Mouse (Mus musculus) lung, postnatal 4 days (tissue): ENCODE results near the gene Fads3.

Source experiments
- DNase-seq, 2 experiments: peaks; one replicate each; pipeline ENCODE4 v3.0.0; 2021

The Fads3 gene

DNA sequence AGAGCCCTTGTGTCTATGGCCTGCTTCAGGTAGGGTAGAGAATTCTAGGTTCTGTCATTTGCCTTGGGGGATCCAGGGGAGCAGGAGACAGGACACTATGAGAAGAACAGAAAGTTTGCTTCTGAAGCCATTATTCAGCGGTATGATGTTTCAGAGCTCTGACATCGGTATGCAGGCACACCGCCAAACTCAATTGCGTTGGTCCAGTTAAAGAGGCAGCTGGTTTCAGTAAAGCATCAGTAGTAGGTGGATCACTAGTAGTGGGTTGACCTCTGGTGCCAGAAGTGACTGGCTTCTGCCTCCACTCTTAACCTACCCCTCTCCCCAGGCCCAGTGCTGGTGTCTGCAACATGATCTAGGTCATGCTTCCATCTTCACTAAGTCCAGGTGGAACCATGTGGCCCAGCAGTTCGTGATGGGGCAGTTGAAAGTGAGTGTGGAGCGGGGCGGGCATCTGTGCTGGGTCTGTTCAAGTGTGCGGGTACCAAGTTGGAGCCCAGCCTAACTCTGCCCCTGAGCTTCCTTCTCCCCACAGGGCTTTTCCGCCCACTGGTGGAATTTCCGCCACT lies 12.4 kb downstream of the Fads3 start:
- peak; percentile 23 to 70 for DNase-seq

DNA sequence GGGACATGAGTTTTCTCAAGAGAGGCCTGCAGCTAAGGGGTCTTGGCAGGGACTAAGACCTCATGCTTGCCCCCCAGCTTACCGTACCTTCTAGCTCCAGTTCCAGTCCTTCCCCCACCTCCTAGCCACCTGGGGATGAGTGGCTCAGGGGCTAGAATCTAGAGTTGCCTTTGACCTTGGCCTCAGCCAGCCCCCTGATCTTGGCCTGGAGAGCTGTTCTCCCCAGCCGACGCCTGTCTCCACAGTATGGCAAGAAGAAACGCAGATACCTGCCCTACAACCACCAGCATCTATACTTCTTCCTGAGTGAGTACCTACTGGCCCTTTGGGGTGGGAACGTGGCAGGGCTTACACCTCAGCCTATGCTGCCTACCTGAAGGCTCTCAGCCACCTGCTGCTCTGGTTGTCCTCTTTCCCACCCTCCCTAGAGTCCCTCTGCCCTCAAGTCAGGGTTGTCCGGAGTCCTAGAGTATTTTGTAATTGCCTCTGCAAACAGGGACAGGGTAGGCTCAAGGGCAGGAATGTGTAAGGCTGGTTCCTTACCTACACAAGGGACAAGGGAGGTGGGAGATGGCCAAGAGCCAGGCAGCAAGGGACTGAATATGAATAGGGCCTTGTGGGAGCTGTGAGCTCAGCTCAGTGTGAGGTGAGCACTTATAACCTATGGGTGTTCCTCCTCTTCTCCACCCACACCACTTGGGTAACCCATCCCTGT lies 13.1 kb downstream of the Fads3 start:
- DNase-seq = peak; percentile 13 to 53

DNA sequence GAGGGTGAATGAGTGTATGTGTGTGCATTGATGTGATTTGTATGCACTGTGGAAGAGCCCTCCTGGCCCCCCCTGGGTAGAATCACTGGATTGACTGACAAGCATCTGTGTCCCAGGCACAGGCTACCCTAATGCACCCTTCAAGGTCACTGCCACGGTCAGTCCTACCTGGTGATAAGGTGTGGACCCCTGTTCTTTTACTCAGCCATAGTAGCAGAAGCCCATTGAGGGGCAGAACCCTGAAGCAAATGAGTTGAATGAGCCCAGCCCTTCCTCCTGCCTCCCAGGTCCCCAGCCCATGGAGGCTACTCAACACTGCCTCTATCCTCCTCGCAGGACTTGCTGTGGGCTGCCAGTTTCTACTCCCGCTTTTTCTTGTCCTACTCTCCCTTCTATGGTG lies 13.9 kb downstream of the Fads3 start:
- no peak for DNase-seq

DNA sequence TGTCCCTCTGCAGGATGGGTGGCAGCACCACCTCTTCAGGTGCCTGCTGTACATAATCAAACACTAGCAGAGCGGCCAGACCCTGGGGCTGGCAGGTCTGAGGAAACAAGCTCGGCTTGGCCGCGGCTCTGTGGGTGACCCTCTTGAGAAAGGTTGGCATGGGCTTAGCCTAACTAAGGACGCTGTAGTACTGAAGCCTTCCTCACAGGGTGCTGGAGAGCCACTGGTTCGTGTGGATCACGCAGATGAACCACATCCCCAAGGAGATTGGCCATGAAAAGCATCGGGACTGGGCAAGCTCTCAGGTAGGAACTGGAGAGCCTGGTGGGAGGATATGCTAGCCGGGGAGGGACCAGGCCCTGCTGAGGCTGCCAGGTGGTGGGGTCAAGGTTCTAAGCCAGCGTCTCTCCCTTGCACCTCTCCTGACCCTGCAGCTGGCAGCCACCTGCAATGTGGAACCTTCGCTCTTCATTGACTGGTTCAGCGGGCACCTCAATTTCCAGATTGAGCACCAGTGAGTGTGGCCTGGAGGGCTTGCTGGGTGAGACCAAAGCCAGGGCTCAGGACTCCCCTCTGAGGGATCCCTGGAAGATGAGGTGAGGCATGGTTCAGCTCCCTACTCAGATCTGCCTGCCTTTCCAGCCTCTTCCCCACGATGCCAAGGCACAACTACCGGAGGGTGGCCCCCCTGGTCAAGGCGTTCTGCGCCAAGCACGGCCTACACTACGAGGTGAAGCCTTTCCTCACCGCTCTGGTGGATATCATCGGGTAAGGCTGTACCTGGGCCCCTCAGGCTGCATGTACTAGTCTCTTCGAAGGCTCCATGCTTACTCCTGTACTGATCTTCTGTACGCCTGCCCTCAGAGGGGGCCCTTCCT lies 14.7 kb downstream of the Fads3 start:
- DNase-seq = peak; percentile 27 to 40

DNA sequence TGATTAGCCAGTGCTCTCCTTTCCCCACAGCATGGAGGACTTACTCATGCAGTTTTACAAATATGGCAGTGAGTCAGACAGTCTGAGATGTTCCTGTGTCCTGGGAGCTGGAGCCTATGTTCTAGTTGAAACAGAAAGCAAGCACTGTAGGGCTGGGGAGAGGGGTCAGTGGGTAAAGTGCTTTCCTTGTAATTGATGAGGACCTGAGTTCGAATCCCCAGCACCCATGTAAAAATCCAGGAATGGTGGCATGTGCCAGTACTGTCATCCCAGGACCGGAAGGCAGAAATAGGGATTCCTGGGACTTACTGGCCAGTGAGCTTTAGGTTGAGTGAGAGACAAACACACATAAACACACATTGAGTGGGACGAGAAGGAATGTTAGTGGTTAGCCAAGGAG lies 15.3 kb downstream of the Fads3 start:
- no peak for DNase-seq

DNA sequence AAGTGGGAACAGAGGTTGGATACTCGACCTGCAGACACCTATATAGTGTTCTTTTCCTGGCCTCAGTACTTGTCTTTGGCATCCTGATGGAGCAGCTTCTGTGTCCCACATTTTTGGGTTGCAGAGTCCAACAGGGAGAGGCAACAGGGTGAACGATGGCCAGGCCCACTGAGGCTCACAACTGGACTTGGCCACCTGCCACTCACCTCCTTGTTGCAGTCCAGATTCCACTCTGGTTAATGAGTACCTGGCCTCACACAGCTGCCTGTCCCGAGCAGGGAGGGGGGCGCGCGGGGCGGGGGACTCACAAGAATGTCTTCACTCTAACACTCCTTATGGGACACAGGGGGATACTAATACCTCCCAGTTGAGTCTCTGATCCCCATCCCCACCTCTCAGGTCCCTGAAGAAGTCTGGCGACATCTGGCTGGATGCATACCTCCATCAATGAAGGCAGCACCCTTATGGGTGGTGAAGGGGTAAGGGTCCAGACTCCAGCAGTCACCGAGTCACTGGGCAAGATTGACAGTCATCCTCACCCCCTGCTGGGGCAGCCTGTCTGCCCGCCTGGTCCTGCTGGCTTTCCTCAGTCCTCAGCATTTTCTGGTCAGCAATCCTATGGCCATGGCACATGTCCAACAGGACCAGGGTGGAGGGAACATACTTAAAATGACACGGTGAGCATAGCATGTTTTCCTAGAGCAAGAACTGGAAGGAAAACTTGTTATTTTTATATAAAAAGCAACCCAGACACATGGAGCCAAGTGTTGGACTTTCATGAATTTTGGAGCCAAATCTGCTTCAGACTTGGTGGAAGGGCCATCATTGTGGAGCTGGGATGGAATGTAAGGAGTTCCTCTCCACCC lies 16.4 kb downstream of the Fads3 start:
- peak; percentile 63 to 77 for DNase-seq

DNA sequence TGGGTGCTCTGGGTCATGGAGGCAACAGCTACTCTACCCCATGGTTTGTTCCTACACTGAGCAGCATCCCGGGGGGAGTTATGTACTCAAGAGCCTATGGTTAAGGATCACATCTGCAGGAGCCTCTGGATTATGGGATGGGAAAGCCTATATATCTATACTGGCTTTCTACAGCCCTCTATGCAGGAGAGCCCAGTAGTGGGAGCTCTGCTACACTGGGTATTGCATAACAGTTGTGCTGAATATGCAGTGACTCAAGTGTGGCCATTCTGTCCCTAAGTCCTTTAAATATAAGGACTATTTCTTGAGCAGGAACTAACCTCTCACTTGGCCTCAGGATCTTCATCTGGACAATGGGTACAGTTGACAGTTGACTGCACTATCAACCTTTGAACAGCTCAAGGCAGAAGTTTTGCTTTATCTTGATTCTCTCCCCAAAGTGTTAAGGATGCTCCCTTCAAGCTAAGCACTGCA lies 17.0 kb downstream of the Fads3 start:
- DNase-seq = no peak

DNA sequence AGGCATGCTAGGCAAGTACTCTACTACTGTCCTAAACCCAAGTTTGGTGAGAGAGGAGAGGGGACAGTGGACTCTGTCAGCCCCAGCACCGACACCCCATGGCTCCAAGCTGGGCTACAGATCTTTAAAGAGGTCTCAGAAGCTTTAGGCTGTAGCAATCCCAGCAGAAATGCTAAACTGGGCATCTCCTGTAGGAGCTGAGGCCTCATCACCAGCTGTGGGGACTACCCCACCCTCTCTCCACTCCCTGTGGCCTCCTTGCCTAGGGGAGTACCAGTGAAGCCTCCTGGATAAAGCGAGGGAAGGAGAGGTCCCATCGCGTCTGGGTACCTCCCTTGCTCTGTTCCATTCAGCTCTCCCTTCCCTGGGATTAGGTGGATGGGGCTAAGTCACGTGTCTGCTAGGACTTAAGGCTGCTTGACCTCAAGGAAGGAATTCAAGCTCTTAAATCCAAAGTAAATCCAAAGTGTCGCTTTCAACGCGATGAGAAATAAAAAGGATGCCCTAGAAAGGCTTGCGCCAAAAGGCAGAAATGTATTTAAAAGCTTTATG lies 17.6 kb downstream of the Fads3 start:
- DNase-seq = no peak

DNA sequence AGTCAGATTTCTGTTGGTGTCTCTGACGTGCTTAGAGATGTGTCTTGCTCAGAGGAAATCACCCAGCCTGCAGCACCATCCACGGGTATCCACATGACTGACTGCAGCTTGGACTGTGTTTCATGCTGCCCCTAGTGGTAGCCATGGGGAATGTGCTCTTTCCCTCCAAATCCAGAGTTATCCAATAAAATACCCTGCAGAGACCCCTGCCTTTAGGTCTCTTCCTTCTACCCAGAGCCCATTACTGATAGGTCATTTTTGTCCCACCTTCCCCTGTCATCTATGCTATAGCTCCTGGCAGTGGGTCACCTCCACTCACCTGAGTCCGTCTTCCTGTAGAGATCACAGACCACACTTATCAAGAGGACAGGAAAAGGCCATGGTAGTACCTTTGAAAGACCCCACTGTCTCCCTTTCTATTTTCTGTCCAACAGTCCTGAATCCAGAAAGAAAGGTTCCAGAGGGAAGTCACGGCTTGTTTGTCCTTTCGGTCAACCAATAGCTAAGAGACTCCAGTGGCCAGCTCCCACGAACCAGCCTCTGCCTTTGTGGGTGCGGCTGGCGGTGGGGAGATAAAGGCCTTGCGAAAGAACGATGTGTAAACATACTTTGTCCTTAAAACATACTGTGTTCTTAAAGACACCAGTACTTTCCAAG lies 18.7 kb downstream of the Fads3 start:
- peak; percentile 59 to 84 for DNase-seq

- DNase-seq = peak in 1 of 2 experiments; percentile 34
Observed at GRCm38 (mm10) chr19:10060783-10061590, 19.6 kb downstream of the Fads3 start.

GRCm38 (mm10) chr19:10061624-10062023 lies 20.3 kb downstream of the Fads3 start:
- DNase-seq = no peak

DNA sequence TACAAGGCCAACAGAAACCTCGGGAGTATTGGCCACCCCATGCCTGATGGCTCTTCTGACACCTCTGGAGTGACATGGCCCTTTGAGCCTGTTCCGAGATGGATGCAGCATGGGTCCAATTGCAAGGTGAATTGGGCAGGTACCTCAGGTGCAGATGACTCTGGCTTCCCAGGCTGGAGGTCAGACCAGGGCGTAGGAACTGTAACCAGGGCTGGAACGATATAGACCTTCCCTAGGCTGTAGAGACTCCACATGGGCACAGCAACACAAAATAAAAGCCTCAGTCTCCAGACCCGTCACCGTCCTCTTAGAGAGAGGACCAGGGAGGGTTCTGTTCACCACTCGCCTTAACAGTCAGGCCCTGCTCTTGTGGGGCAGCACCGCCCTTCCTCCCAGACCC lies 20.9 kb downstream of the Fads3 start:
- DNase-seq = no peak

DNA sequence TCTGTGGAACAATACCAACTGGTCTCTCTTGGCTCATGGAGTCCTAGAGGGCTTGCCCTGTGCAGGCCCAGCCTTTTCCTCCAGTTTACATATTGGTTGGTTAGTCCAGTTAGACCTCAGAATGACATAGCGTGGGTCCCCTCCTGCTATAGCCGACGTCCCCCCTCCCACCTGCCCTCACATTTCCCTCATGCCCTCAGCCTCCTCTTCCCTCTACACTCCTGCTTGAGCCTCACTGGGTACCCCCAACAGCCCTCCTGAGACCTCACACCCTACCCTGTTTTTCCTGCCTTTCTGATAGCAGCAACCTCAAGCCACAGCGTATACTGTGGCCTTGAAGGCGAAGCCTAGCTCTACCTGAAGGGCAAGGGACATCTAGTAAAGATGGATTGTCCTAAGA lies 21.5 kb downstream of the Fads3 start:
- DNase-seq = peak in 1 of 2 experiments; percentile 19

GRCm38 (mm10) chr19:10064173-10065012 lies 23.0 kb downstream of the Fads3 start:
- DNase-seq = peak; percentile 43 to 56

DNA sequence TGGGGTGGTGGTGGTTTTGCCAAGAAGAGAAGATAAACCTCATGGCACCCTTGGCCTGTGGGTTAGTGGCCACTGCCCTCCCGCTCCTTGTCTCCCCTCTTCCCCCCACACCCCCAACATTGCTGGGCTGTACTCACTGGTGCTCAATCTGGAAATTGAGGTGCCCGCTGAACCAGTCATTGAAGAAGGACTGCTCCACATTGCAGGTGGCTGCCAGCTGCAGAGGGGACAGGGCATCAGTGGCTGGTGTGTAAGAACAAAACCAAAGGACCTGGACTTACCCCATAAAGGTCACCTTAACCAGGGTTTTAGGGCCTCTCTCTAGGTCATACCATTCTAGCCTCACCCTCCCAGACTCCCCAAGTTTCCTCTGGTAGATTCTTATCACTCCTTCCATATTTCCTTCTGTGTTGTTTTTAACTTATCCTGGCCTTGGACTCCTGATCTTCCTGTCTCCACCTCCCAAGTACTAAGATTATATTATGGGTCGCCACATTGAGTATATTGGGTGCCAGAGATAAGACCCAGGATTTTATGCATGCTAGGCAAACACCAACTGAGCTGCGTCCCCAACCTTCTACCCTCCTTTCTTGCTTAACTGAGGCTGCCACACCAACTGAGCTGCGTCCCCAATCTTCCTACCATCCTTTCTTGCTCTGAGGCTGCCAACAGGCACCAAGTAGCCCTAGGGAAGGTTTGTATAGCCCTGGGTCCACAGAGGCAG lies 24.3 kb downstream of the Fads3 start:
- DNase-seq = no peak

- peak in 1 of 2 experiments; percentile 20 for DNase-seq
Observed at GRCm38 (mm10) chr19:10066189-10066500, 24.8 kb downstream of the Fads3 start.

GRCm38 (mm10) chr19:10066502-10066901 lies 25.1 kb downstream of the Fads3 start:
- DNase-seq = no peak

DNA sequence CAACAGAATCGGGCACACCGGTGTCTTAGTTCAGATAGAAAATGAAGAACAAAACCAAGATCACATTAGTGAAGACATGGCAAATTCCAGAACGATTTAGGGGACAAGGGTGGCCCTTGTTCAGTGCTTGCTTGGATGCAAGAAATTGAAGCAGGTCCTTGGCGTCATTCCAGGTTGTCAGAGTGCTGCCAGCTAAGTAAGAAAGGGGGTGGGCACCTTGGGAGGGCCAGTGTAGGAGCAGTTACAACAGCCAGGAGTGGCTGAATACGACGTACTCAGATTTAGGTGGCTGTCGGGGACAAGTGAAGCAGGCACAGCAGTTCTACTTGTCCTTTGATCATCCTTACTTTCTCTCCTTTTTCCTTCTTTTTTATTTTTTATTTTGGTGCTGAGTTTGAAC lies 26.3 kb downstream of the Fads3 start:
- DNase-seq = peak in 1 of 2 experiments; percentile 39
